Mouse (Mus musculus) heart, embryonic 11.5 days (tissue): ENCODE measurements around the gene Zswim1. TPM values are rescaled to one million over a fixed set of nuclear protein-coding genes. Genes with fewer than 3 reads are reported as not detected.
"Not testable (repeated sequence)": the region's sequence is repeated elsewhere in the genome, so short reads cannot be mapped to it uniquely, and the experiment has no call there.

Source experiments
- ATAC-seq: fragments of 200-750 bp; cut with Nextera tagmentation; replicated peaks from 2 replicates; pipeline ENCODE4 v1.8.0; 2017; ENCODE audit warnings: moderate library complexity; ENCODE audit not compliant: insufficient number of reproducible peaks, low FRiP score, low TSS enrichment
- H3K27ac ChIP-seq: fragments of 300-500 bp; sonication (generic); 2 replicates; pipeline ENCODE4 v1.5.1; 2014; ENCODE audit warnings: mild to moderate bottlenecking, low read depth, low read length
- H3K27me3 ChIP-seq: fragments of 300-500 bp; sonication (generic); 2 replicates; pipeline ENCODE4 v1.6.1; 2014; ENCODE audit warnings: mild to moderate bottlenecking, low read length, mixed read lengths; ENCODE audit not compliant: control insufficient read depth, insufficient read depth
- H3K36me3 ChIP-seq: fragments of 300-500 bp; sonication (generic); 2 replicates; pipeline ENCODE4 v1.6.1; 2014; ENCODE audit warnings: mild to moderate bottlenecking, low read length, moderate library complexity, mixed read lengths; ENCODE audit not compliant: control insufficient read depth, insufficient read depth
- H3K4me1 ChIP-seq: fragments of 300-500 bp; sonication (generic); 2 replicates; pipeline ENCODE4 v1.6.1; 2014; ENCODE audit warnings: low read length; ENCODE audit not compliant: control insufficient read depth, insufficient read depth
- H3K4me2 ChIP-seq: fragments of 300-500 bp; sonication (generic); 2 replicates; pipeline ENCODE4 v1.6.1; 2014; ENCODE audit warnings: mild to moderate bottlenecking, moderate library complexity
- H3K4me3 ChIP-seq: fragments of 300-500 bp; sonication (generic); 2 replicates; pipeline ENCODE4 v1.5.1; 2014; ENCODE audit warnings: low read depth, low read length
- H3K9ac ChIP-seq: fragments of 300-500 bp; sonication (generic); 2 replicates; pipeline ENCODE4 v1.6.1; 2014; ENCODE audit warnings: mild to moderate bottlenecking, low read depth, low read length, moderate library complexity
- H3K9me3 ChIP-seq: fragments of 300-500 bp; sonication (generic); replicated peaks from 2 replicates; pipeline ENCODE4 v1.6.1; 2016; ENCODE audit warnings: low read length; ENCODE audit not compliant: control insufficient read depth
- WGBS: fragments of 180-500 bp; shearing (Covaris S2); extraction: QIAGEN DNeasy Blood & Tissue Kit; methylation state at CpG from one replicate; pipeline ENCODE4 v1.1.7; 2014; ENCODE audit not compliant: insufficient replicate concordance; 5-methylcytosine and 5-hydroxymethylcytosine counted together
- polyA plus RNA-seq: library from polyadenylated mRNA; unstranded; fragments of >200 nt; fragmentation: Nextera tagmentation; extraction: Ambion mirVana; gene quantifications from 2 replicates; pipeline ENCODE4 v1.2.1, GENCODE M21; 2014

The Zswim1 gene
- polyA plus RNA-seq, 1 experiment from 2014 or later = 11.4 TPM

DNA sequence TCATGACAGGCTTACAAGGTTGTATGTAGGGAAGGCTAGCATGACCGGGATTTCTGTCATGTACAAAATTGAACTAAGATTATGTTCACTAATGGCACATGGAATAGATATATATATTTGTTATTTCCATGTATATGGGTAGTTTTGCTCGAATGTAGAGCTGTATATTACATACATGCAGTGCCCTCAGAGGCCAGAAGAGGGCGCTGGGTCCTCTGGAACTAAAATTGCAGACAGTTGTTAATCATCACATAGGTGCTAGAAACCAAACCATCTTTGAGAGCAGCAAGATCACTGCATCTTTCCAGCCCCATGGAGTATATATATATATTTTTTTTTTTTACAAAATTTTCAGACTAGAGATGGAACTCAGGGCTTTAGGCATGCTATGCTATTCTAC, 23.3 kb downstream of the Zswim1 start:
- Histone ChIP-seq H3K4me1 (no peaks in the 10 kb centered on the region), H3K36me3 (no peaks in the 10 kb centered on the region), H3K9ac (no peak overlapping the region), H3K27me3 (peaks cover 3% of the 10 kb centered on the region; the same call in 1 of the 2 replicates), H3K9me3 (no peaks in the 10 kb centered on the region), H3K4me3 (no peak overlapping the region), H3K27ac (no peak overlapping the region), H3K4me2 (no peak overlapping the region)
- 44% methylated on average over 3 of the region's 3 CpGs for WGBS
- ATAC-seq = no peak

DNA sequence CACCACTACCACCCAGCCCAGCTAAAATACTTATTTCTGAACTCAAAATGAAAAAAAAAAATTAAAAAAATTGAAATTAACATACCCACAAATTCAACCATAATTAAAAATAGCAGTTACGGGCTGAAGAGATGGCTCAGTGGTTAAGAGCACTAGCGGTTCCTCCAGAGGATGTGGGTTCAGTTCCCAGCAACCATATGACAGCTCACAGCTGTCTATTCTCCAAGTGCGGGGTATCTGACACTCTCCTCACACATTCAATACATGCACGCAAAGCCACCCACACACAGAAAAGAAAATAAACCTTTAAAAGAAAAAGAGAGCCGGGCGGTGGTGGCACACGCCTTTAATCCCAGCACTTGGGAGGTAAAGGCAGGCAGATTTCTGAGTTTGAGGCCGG, 27.6 kb downstream of the Zswim1 start:
- Histone ChIP-seq H3K9ac (no peak overlapping the region), H3K4me3 (no peak overlapping the region), H3K27ac (no peak overlapping the region), H3K27me3 (peaks cover 15% of the 10 kb centered on the region), H3K4me2 (no peak overlapping the region), H3K9me3 (no peaks in the 10 kb centered on the region), H3K4me1 (no peaks in the 10 kb centered on the region), H3K36me3 (no peaks in the 10 kb centered on the region)
- WGBS = 76% methylated on average over 8 of the region's 8 CpGs
- ATAC-seq = no peak

DNA sequence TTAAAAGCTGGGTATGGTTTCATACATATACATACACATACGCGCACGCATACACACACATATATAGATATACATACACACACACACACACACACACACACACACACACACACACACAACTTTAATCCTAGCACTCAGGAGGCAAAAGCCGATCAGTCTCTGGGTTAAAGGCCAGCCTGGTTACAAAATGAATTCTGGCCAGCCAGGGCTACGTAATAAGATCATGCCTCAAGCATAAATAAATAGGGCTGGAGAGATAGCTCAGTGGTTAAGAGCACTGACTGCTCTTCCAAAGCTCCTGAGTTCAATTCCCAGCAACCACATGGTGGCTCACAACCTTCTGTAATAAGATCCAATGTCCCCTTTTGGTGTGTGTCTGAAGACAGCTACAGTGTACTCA, 33.1 kb downstream of the Zswim1 start:
- Histone ChIP-seq H3K27me3 (peaks cover 53% of the 10 kb centered on the region), H3K4me1 (peaks cover 17% of the 10 kb centered on the region)
- not testable (repeated sequence) for H3K4me3 ChIP-seq, H3K9ac ChIP-seq, ATAC-seq, H3K36me3 ChIP-seq, H3K9me3 ChIP-seq, H3K4me2 ChIP-seq, H3K27ac ChIP-seq
- 75% methylated on average over 5 of the region's 5 CpGs for WGBS

DNA sequence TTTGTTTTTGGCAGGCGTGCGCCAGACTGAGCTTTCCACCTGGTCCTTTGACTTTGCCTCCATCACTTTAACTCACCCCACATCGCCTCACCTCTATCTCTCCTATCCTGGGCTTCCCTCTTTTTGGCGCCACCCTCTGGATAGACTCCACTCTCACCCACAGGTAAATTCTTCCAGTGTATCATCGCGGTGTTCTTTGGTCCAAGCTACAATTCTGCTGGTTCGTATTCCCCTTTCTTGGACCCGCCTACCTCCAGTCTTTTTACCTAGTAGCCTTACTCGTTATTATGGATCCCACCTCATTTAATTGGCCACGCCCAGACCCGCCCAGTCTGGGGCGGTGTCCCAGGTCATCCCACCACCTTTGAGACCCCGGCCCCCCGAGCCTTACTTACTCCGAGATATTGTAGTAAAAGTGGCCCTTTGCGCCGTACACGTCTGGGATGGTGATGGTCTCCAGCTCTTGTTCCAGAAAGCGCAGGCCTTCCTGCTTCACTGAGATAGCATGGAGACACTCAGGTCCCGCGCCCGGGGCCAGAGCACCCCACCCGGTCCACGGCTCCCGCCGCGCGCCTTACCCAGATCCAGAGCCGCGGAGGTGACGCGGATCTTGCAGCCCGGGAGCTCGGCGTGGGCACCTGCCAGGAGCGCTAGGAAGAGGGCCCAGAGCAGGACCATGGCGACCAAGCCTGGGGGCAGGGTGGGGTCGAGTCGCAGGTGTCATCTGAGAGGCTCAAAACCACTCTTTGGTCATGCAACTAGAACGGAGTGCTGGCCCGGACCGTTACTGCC, 34.0 kb downstream of the Zswim1 start:
- H3K9me3 ChIP-seq = no peaks in the 10 kb centered on the region
- H3K4me1 ChIP-seq = peaks cover 17% of the 10 kb centered on the region
- H3K27me3 ChIP-seq = peaks cover 53% of the 10 kb centered on the region
- no peak overlapping the region for H3K27ac ChIP-seq
- H3K4me2 ChIP-seq = peak overlapping the region; percentile 96
- no peaks in the 10 kb centered on the region for H3K36me3 ChIP-seq
- WGBS = under 1% methylated on average over 42 of the region's 42 CpGs
- peak overlapping the region; percentile 48 for H3K4me3 ChIP-seq
- H3K9ac ChIP-seq = peak overlapping the region; percentile 23
- ATAC-seq = no peak

DNA sequence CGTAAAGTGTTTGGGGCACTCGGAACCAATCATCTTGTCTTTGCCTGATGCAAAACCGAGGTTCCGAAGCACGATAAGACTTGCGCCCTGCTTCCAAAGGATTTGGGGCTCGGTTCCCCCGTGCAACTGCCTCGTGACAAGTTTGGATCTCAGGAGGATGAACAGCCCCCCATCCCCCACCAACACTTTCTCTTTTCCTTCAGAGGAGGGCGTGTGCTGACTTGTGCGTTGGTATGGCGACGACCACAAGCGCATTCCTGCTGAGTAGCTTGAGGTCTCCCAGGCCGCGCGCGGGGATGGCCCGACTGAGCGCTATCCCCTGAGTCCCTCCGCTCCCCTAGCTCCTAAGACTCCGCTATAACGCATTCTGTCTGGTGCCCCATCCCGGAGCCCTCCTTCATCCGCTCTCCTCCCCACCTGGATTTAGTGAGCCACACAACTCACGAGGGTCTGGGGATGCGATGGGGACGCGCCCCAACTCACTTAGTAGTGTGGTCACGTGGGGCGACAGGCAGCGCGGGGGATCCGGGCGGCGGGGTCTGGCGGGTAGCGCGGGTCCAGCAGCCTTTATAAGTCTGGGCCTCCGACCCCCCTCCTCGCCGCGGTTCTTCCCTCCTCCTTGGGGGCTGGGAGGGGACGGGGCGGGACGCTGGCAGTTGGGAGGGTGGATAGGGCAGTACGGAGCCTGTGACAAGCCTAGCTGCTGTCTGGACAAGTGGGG, 34.8 kb downstream of the Zswim1 start, which contains the start of gene Pltp:
Gene Pltp, minus strand, starts transcription at position 611 of the 721 bp plus-strand sequence.
- H3K27me3 ChIP-seq = peaks cover 48% of the 10 kb centered on the region
- H3K9me3 ChIP-seq = no peaks in the 10 kb centered on the region
- peak within 1 kb of the TSS; percentile 48 for H3K4me3 ChIP-seq
- WGBS = under 1% methylated on average over 40 of the region's 47 CpGs
- peak within 1 kb of the TSS; percentile 96 for H3K4me2 ChIP-seq
- ATAC-seq = peak; percentile 47; the same call in 1 of the 2 replicates
- H3K36me3 ChIP-seq = no peaks in the 10 kb centered on the region
- peaks cover 19% of the 10 kb centered on the region for H3K4me1 ChIP-seq
- no peak within 1 kb of the TSS for H3K27ac ChIP-seq
- peak within 1 kb of the TSS; percentile 23 for H3K9ac ChIP-seq

DNA sequence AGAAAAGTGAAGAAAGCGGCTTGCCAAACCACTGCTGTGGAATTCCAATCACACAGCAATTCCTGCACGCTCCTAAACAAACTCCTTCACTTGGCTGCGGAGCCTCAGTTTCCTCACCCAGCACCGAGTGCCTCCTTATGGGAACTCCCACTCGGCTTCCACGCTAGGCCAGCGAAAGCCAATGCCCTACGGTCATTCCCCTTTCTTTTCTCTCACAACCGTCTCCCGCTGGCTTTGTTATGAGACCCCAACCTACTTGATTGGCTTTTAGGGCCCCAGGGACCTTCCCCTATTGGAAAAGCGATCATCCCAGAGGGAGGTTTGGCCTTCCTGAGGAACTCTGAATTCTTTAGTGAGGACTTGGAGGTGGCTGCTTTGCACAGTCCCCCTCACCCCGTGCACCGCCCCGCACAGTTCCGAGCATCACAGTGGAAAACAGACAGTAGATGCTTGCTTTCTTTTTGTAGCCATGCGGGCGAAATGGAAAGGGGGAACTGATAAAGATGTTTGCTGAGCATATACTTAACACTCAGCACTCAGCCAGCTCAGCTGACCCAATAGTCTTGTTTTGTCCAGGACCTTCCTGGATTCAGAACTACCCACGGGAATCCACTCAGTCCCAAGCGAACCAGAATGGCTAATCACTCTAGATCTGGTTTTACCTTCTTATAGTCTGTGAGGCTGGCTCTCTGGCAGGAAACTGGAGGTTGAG, 35.5 kb downstream of the Zswim1 start:
- Histone ChIP-seq H3K27me3 (peaks cover 44% of the 10 kb centered on the region), H3K9me3 (no peaks in the 10 kb centered on the region), H3K27ac (no peak overlapping the region), H3K4me3 (peak overlapping the region; percentile 48), H3K36me3 (no peaks in the 10 kb centered on the region), H3K4me2 (peak overlapping the region; percentile 96), H3K4me1 (peaks cover 19% of the 10 kb centered on the region), H3K9ac (no peak overlapping the region)
- ATAC-seq = no peak
- 4% methylated on average over 19 of the region's 19 CpGs for WGBS

DNA sequence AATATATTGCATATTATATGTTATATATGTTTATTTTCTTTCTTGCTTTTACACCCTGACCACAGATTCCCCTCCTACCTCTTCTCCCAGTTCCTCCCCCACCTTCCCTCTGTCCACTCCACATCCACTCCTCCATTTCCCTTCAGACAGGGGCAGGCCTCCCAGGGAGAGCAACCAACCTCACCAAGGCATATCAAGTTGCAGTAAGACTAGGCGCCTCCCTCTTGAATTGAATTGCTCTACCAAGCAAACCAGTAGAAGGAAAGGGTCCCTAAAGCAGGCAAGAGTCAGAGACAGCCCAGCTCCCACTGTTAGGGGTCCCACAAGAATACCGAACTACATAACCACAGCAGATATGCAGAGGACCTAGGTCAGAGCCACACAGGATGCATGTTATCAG, 36.7 kb downstream of the Zswim1 start:
- Histone ChIP-seq H3K27ac (no peak overlapping the region), H3K4me2 (no peak overlapping the region), H3K36me3 (no peaks in the 10 kb centered on the region), H3K9ac (no peak overlapping the region), H3K4me3 (no peak overlapping the region), H3K27me3 (peaks cover 44% of the 10 kb centered on the region), H3K9me3 (no peaks in the 10 kb centered on the region), H3K4me1 (peaks cover 19% of the 10 kb centered on the region)
- 29% methylated on average over 2 of the region's 2 CpGs for WGBS
- ATAC-seq = no peak

DNA sequence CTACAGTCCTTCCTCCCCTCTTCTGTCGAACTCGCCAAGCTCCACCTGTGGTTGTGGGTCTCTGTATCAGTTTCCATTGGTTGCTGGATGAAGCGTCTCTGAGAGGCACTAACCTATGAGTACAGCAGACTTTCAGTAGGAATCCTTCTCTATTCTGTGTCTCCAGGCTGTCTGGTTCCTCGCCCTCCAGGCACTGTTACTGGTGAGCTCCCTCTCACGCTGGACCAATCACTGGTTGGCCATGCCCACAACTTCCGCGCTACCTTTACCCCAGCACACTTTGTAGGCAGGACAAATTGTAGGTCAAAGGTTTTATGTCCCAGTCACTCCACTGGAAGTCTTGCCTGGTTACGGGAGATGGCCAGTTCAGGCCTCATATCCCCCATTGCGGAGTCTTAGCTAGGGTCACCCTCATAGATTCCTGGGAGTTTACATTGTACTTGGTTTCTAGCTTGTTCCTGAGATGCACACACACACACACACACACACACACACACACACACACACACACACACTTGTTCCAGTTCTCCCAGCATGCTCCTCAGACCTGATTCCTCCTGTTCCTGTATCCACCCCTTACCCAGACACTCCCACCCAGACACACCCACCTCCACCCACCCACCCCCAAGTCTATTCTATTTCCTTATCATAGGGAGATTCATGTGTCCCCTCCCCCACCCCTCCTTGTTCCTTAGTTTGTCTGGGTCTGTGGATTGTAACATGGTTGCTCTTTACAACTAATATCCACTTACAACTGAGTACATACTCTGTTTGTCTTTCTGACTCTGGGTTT, 37.4 kb downstream of the Zswim1 start:
- Histone ChIP-seq H3K4me1 (peaks cover 19% of the 10 kb centered on the region), H3K27ac (no peak overlapping the region), H3K9ac (no peak overlapping the region), H3K4me3 (no peak overlapping the region), H3K9me3 (no peaks in the 10 kb centered on the region), H3K4me2 (no peak overlapping the region), H3K27me3 (peaks cover 40% of the 10 kb centered on the region), H3K36me3 (no peaks in the 10 kb centered on the region)
- 49% methylated on average over 9 of the region's 9 CpGs for WGBS
- ATAC-seq = no peak
